ENCODE assay signal across 9 mouse cellular contexts in genomic region chr8:123763355-123763754, GRCm38 (mm10). TPM values are rescaled to one million over a fixed set of nuclear protein-coding genes. Genes with fewer than 3 reads are reported as not detected.
DNase-seq lines count a peak whose midpoint lies in the region; ATAC-seq and TF ChIP-seq lines count a peak whose summit lies in the region.
"Had no signal": no experiment of that assay in that cellular context is flagged by ENCODE, and none has a peak within 500 bp of the region (broad histone marks: within the 10 kb centered on the region; RNA-seq: fewer than 3 reads in every experiment).

No protein-coding gene starts in this region.

- no peaks in the 10 kb centered on the region for H3K4me1 ChIP-seq in kidney, adult 2 months (ENCODE audit: control insufficient read depth, insufficient read depth, low read length)
- H3K4me1 ChIP-seq in CH12.LX (ENCODE audit: control insufficient read depth in 1 of 2, insufficient read depth in 2 of 2) = peaks cover 0 to 3% of the 10 kb centered on the region in 2 experiments; a peak in 1 of 4 replicates

- H3K4me3 ChIP-seq in kidney, adult 2 months (ENCODE audit: insufficient read depth, low read depth, low read length) = no peak overlapping the region
- no peak overlapping the region for H3K4me3 ChIP-seq in CH12.LX (replicated peaks in 1 of 3; ENCODE audit: low read depth in 2 of 3, low read length in 2 of 3, poor library complexity in 1 of 3)
- H3K4me3 ChIP-seq: hindbrain, embryonic 13.5 days had no signal

- in situ Hi-C loops in CH12.LX (cut with MboI; ENCODE audit: low pct_ligation_motif_present, low pct_unique_long_range_greater_than_20kb, low sequenced_read_pairs) = no loop called here

- no peak overlapping the region for H3K4me2 ChIP-seq in CH12.LX (ENCODE audit: insufficient read depth, low read depth, poor library complexity, severe bottlenecking)
- H3K4me2 ChIP-seq: hindbrain, embryonic 13.5 days had no signal

- TF ChIP-seq EP300 in CH12.LX (IDR thresholded peaks at IDR 0.05; ENCODE audit: low read length) = no peak

- DNase-seq in kidney, adult 2 months = peak; percentile 10
- no peak for DNase-seq in kidney, adult 11 months
- DNase-seq in CH12.LX (ENCODE audit: extremely low read depth) = no peak
- DNase-seq in lung, postnatal 14 days = peak; percentile 72
- no peak for DNase-seq in T-cell, adult 2 months (ENCODE audit: low spot score)
- DNase-seq in cerebellum, postnatal 4 days (ENCODE audit: low spot score in 2 of 2) = no peak

- no peak for TF ChIP-seq RAD21 in CH12.LX (IDR thresholded peaks at IDR 0.05; ENCODE audit: low read depth, low read length)

- WGBS in kidney, adult 2 months = 42% methylated on average over 7 of the region's 7 CpGs

- TF ChIP-seq CTCF in kidney, adult 2 months (conservative IDR thresholded peaks at IDR 0.05; ENCODE audit: insufficient read depth, insufficient read length, low read depth, low read length) = no peak
- no peak for TF ChIP-seq CTCF in CH12.LX (conservative IDR thresholded peaks at IDR 0.05 in 1 of 2, IDR thresholded peaks at IDR 0.05 in 1 of 2; ENCODE audit: low read depth in 2 of 2, low read length in 2 of 2)

- no peaks in the 10 kb centered on the region for H3K27me3 ChIP-seq in kidney, adult 2 months (replicated peaks; ENCODE audit: control insufficient read depth, insufficient read depth, low read length)
- peaks cover 68% of the 10 kb centered on the region for H3K27me3 ChIP-seq in CH12.LX (replicated peaks)

- H3K79me2 ChIP-seq in CH12.LX (replicated peaks; ENCODE audit: control insufficient read depth, extremely low read depth, insufficient read depth, poor library complexity, severe bottlenecking) = no peaks in the 10 kb centered on the region

- no peaks in the 10 kb centered on the region for H3K36me3 ChIP-seq in kidney, adult 2 months (ENCODE audit: control insufficient read depth, insufficient read depth, low read length)
- no peaks in the 10 kb centered on the region for H3K36me3 ChIP-seq in CH12.LX (replicated peaks in 1 of 2; ENCODE audit: control insufficient read depth in 1 of 2, insufficient read depth in 1 of 2, low read length in 1 of 2)
- H3K36me3 ChIP-seq: hindbrain, embryonic 13.5 days had no signal

- no peak for TF ChIP-seq POLR2A in kidney, adult 2 months (IDR thresholded peaks at IDR 0.05; ENCODE audit: low read depth, low read length)
- TF ChIP-seq POLR2A in CH12.LX (IDR thresholded peaks at IDR 0.05; ENCODE audit: low read depth, low read length) = no peak

- no peak overlapping the region for H3K27ac ChIP-seq in kidney, adult 2 months (ENCODE audit: insufficient read depth, low read depth, low read length)
- H3K27ac ChIP-seq in CH12.LX (ENCODE audit: insufficient read depth, low read depth) = no peak overlapping the region
- H3K27ac ChIP-seq: hindbrain, embryonic 13.5 days; liver, embryonic 14.5 days had no signal

- H3K9me3 ChIP-seq in CH12.LX (replicated peaks; ENCODE audit: low read length) = no peaks in the 10 kb centered on the region
- H3K9me3 ChIP-seq: hindbrain, embryonic 13.5 days had no signal

- dilution Hi-C loops in CH12.LX (cut with MboI; ENCODE audit: extremely low pct_ligation_motif_present, extremely low pct_unique_long_range_greater_than_20kb, low sequenced_read_pairs) = no loop called here

- H3K9ac ChIP-seq in CH12.LX (ENCODE audit: insufficient read depth, low read depth) = no peak overlapping the region
- H3K9ac ChIP-seq: hindbrain, embryonic 13.5 days; liver, embryonic 14.5 days had no signal

- ATAC-seq in common myeloid progenitor, adult 5-6 weeks (replicated peaks; ENCODE audit: low read depth, poor library complexity, severe bottlenecking) = peak; percentile 29; the same call in 1 of the 2 replicates

TF ChIP-seq in CH12.LX, 34 proteins besides CTCF, POLR2A, EP300 and RAD21:
- TF ChIP-seq IRF4 (IDR thresholded peaks at IDR 0.05; ENCODE audit: low read depth, low read length) (0 out of 2 replicates have a peak, but pooled peaks have one; percentile 37), TCF12 (IDR thresholded peaks at IDR 0.05; ENCODE audit: low read depth, low read length) (no peak)

RNA-seq across cellular contexts. Expression of gene Rab4a, which starts 42.4 kb away (rescaled TPM):
- 38.8 and 42.7 TPM in 2 replicates for polyA plus RNA-seq in kidney, adult 2 months (2012; rRNA removed)
- total RNA-seq in CH12.LX (2012; rRNA removed) (not detected in 2 replicates), CH12.LX (2014; rRNA removed) (not detected in 2 replicates)
- 0.18 TPM in 1 of 2 replicates, not detected in the other for polyA plus RNA-seq in CH12.LX (2012; ENCODE audit: insufficient read length, low read depth)
- total RNA-seq in common myeloid progenitor, adult 5-6 weeks (2017) = 12.5 and 15.9 TPM in 2 replicates

Comparison
In these comparisons a context has a peak if more than half of its experiments do, and no peak if none do; other contexts are left out.
1. DNase-seq: peak in kidney, adult 2 months (single experiment) and lung, postnatal 14 days (single experiment); none in kidney, adult 11 months (single experiment), CH12.LX (single experiment), T-cell, adult 2 months (single experiment) and cerebellum, postnatal 4 days (0 of 2).
2. RNA of gene Rab4a, which starts 42.4 kb away (total RNA-seq): 12.5 to 15.9 TPM in common myeloid progenitor, adult 5-6 weeks; not detected in CH12.LX; every median in the first group is over 10 times any median in the second.